Mouse (Mus musculus) B cell, adult 2 months (primary cell): ENCODE measurements around the gene Hipk1.
"Not testable (repeated sequence)": the region's sequence is repeated elsewhere in the genome, so short reads cannot be mapped to it uniquely, and the experiment has no call there.

Source experiments
- DNase-seq, 2 experiments: peaks; one replicate each; pipeline ENCODE4 v3.0.0; 2022

Gene Hipk1

DNA sequence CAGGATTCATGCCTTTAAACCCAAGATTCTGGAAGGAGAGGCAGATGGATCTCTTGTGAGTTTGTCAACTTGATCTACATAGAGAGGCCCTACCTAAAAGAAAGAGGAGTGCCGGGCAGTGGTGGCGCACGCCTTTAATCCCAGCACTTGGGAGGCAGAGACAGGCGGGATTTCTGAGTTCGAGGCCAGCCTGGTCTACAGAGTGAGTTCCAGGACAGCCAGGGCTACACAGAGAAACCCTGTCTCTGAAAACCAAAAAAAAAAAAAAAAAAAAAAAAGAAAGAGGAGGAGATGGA lies 696 bp upstream of the Hipk1 start:
- DNase-seq: not testable (repeated sequence)

DNA sequence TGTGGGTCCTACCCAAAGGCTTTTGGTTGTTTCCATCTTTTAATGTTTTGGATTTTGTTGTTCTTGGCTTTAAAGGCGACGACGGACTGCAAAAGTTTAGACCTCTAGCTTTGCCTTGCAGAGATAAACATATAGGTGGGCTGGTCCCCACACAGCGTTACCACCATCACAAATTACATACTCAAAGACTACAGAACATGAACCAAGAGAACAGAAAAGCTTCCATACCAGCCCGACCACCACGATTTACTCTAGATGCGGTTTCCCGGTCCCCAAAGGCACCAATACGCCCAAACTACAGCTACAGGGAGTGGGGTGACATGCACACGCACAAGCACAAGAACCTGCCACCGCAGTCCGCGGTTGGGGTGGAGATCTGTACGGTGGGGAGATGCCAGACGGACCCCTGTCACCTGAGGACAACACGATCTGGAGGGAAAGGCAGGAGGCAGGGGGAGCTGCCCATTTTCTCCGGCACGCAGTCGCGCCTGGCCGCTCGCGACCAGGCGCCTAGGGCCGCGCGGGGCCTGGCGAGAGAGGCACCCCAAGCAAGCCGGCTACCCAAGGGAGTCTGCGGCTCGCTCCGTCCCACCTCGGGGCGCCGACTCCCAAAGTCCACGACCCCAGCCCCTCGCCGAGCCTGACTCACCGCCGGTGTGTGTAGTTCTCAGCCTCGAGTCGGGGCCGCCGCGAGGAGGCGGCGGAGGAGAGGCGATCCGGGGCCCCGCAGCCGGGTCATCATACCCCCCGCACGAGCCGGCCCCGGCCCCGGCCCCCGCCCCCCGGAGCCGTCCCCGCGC lies 817 bp downstream of the Hipk1 start:
- peak; percentile 48 to 51 for DNase-seq

DNA sequence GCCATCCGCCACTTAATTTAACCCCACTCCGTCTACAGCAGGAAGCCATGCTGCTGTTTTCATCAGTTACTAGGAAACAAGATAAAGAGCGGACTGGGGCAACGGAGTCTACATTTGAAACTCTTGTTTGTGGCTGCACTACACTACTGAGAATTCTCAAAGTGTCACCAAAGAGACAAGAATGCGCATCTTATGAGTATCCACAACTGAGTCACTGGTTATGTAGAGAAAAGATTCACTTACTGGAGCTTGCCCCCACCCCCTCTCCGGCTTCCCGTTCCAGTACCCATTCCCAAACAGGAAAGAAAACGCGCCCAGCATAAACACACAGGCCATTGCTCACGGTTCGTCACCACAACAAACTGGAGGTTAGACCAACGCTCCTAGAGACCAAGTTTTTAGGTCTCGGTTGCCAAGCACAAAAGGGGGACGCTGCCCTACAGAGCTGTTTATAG lies 1.4 kb downstream of the Hipk1 start:
- no peak for DNase-seq

DNA sequence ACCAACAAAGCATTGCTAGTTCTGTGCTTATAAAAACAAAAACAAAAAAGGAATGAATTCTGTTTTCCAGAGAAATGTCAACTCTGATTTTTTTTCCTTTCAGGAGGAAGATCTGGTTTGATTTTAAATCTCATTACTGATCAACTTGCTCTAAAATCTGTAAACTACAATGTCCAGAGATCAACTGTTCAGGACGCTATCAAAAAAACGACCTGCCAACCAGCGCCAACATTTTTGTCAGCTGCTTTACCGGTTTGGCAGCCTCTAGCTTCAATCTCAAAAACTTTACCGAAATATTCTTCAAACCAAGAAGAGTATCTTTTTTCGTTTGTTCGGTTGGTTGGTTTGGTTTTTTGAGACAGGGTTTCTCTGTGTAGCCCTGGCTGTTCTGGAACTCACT lies 2.3 kb downstream of the Hipk1 start:
- no peak for DNase-seq

DNA sequence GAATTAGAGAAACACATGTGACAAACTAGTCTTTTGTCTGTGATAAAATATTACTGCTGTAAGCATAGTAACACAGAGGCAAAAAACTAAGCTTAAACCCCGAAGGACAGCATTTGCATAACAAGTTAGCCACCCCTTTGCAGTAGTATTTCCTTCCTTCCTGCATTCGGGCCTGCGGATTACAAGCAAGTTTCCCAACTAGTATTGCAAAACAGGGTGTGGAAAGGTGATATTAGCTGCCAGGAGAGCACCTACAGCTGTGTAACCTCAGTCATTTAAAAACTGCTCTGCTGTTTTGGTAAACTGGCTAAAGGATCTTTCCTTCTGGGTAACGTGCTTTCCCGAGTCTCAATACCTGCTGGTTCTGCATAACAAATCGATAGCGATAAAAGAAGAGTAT lies 4.1 kb downstream of the Hipk1 start:
- DNase-seq: peak in 1 of 2 experiments; percentile 43

DNA sequence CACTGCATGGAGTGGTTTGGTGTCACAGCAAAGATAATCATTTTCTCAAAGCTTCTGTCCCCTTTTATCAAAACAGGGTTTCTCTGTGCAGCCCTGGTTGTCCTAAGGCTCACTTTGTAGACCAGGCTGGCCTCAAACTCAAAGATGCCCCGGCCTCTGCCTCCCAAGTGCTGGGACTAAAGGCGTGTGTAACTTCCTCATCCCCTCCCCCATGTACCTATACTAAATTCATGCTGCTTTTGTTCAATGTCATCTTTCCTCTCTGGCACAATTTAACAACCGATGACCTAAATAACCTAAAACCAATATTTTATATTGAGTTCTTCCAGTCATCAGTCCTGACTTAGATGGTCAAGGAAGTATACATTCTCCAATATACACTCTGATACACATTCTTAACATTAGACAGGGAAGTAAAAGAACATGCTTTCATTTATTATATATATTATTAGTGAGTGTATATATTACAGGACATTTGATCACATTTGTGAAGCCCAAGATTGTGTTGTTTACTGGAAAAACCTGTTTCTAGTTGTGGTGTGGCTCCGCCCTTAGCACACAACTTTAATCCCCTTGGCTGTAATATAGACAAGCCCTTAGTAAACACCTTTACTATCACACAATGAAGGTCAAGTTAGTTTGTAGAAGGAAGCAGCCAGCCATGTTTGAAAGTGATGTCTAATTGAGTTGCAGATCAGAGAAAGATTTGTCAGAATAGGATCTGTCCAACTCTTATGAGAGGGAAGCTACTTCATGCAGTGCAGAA lies 8.3 kb downstream of the Hipk1 start:
- peak; percentile 54 to 57 for DNase-seq

DNA sequence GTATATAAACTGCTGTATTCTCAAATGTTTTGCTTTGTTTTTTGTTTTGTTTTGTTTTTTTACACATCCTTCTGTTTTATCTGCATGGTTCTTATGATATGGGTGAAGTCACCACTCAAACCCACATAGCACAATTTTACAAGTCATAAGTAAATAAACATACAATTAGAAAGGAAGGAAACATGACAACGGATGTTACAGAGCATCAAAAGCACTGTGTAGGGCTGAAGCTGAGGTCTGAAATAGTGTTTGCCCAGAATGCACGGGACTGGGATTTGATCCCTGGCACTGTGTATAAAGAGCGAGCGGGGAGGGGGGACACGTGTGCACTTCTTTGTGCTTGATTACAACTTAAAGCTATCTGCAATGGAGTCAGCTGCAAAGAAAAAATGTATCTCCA lies 10.6 kb downstream of the Hipk1 start:
- DNase-seq: no peak

DNA sequence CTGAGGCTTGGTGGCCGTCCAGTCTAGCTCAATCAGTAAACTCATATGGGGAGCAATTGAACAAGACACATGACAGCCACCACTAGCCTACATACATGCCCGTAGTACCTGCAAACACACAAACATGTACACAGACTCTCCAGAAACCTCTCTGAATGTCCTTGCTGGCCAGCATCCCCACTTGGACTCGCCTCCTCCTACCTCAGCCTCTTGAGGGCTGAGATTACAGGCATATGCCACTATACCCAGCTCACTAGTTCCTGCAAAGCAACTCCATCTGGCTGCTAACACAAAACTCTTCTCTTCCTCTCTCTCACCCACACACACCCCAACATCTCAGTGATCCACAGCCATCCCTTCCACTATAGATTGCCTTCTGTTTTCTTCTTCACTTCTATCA lies 11.1 kb downstream of the Hipk1 start:
- DNase-seq: no peak

DNA sequence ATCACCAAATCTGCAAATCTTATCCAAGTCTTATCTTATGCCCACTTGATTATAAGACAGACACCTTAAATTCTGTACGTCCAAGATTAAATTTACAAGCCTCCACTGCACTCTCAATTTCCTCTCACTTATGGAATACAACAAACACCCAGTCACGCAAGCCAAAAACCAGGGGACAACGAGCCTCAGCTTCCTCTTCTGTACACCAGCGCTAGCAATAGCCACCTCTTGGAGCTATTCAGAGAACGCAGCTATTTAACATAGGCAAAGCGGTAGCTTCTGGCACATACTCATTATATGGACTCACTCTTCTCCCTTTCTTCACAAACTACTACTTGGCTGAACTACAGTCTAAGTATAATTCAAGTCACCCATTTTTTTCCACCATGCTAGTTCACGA lies 12.2 kb downstream of the Hipk1 start:
- DNase-seq: peak in 1 of 2 experiments; percentile 40

DNA sequence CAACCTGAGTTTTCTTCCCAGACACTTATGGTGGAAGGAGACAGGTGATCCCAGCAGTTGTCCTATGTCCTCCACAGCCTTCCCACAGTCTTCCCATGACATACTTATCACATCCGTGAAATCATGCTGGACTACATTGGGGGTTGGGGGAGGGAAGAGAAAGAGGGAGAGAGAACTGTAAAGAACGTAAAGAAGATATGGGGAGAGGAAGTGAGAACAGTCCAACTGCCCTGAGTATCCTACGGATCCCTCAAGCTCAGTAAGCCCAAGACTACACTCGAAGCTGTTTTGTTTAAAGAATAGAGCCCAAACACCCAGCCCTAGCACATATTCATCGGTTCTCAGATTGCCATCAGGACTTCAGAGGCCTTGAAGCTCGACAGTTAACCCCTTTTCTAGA lies 12.7 kb downstream of the Hipk1 start:
- no peak for DNase-seq

DNA sequence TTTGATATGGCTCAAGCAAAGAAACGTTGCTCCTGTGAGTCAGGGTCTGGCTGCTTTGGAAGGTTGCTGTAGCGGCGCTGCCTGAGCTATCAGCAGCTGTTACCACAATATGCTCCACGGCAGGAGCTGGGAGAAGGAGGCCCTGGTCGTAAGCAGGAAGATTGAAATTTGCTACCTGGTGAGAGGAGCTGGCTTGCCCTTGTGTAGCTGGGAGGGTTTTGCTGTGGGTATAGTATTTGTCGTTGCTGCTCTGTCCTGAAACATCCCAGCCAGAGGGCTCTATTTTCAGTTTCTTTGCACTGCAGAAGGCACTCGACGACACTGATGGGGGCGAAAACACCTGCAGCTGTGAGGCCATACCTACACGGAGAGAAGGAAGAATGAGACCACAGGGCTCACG lies 13.4 kb downstream of the Hipk1 start:
- no peak for DNase-seq

DNA sequence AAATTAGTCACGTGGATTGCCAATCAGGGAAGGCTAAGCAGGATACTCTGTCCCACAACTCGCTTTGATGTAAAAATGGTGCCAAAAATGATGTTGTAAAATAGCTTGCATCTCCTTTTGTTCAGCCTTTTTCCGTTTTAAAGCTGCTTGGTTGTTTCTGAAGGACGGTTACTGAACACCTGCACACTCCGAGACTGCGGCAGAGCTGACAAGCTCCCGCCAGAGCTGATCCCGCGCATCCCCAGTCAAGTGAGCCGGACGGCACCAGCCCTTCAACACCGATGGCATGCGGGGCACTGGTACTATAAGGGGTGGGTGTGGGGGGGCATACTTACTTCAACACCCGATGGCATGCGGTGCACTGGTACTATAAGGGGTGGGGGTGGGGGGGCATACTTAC lies 17.4 kb downstream of the Hipk1 start:
- DNase-seq: no peak

DNA sequence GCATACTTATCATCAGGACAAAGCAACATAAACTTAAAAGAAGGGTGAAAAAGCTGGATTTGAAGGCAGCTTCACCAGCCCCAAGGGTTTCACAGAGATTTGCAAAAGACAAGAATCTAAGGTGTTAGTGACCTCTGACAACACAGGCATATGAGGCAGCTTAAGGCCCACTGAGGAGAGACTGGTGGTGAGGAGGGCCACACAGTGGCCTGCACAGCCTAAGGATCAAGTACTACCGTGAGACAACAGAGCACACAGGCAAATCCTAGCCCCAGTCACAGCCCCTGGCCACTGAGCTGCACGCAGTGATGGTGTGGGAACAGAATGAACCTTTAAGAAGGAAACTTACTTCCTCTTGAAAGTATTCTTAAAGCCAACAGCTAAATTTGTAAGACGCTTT lies 17.9 kb downstream of the Hipk1 start:
- DNase-seq: peak; percentile 50 to 55

DNA sequence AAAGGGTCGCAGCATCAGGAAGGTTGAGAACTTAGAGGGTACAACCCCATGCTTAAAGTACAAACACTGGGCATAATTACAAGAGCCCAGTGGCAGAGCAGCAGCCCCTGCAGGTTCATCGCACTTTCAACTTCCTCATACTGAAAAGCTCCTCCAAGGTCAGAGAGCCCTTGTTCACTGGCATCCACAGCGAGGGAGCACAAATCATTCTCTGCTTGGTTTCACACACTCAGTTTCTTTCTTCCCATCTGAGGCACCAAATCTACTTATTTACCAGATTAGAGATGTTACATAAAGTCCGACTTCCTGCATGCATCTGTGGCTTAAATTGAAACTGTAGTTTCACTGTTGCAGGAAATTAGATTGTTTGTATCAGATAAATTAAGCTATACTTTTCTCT lies 18.5 kb downstream of the Hipk1 start:
- DNase-seq: peak; percentile 59 to 66

DNA sequence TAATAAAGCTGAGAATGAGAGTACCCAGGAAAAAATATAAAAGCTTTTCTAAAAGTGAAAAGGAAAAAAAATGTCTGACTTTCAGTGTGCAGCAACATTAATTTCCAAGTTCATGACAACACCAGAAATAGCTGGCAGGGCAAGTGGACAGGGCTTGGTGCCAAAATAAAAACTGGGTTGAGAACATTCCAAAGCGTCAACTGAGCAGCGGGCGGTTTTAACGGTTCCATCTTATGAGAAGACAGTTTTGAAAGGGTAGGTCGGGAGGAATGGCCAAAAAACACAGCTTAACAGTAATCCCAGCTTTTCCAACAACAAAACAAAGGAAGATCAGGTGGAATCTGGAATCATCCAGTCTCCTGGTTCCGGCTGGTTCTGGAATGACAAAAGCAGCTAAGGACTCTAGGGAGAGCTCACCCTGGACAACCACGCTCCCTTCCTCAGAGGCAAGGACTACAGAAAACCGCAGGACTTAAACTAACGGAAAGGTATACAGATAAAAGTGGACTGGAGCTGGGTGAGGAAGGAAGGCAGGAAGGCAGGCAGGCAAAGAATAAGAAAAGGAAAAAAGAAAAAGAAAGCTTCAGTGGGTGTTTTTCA lies 19.7 kb downstream of the Hipk1 start:
- no peak for DNase-seq

DNA sequence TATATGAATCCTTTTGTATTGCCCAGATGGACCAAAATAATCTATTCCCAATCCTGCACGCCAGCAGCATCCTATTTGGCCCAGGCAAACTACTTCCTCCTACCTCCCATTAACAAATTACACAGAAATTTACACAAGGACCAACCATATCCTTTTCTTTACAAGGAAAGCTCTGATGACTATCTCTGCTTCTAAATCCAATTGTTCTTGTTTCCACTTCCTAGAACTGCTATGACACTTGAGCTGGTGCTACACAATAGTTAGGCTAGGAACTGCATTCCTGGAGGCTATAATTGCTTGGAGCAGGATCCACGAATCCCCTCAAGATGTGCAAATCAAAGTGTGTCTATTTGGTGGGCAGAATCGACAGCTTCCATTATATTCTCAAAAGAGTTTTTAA lies 24.6 kb downstream of the Hipk1 start:
- DNase-seq: no peak

DNA sequence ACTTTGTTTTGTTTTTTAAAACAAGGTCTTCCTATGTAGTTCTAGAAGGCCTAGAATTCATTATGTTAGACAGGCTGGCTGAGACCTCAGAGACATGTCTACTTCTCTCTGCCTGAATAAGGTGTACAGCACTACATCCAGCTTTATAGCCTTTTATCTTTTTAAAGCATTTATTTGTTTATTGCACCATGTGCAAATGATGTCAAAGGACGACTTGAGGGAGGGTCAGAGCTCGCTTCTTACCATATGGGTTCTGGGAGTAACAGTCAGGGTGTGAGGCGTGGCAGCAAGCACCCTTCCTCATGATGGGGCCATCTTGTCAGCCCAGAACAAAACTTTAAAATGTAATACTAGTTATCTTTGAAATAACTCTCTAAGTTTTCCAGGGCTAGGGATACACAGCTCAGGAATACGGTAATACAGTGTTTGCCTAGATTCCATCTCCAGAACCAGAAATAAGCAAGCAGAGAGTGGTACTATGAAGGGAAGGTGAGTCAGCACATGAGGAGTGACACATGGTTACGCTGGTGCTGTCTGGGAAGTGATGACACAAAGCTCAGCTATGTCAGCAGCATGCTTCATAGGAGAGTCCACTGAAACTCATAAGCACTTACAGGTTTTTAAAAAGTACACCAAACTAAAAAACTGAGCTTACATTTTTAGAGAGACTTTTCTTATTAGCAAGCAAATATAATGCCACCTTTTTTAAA lies 31.9 kb downstream of the Hipk1 start:
- no peak for DNase-seq

DNA sequence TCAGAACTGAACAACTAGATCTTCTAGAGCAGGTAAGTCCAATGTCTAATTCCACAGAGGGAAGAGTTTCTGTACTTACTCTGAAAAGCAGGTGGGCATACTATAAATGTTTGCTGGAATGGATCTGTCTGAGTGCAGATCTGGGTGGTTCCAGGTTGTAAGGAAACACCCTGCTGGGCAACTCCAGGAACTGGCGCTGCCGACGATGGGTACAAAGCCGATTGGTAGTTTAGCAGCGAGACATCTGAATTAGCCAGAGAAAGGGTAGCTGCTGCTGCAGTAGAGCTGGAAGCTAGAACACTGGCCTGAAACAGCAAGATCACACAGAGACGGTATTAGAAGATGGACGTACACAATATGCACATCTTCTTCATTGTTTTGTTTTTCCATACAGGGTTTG lies 32.9 kb downstream of the Hipk1 start:
- DNase-seq: no peak

DNA sequence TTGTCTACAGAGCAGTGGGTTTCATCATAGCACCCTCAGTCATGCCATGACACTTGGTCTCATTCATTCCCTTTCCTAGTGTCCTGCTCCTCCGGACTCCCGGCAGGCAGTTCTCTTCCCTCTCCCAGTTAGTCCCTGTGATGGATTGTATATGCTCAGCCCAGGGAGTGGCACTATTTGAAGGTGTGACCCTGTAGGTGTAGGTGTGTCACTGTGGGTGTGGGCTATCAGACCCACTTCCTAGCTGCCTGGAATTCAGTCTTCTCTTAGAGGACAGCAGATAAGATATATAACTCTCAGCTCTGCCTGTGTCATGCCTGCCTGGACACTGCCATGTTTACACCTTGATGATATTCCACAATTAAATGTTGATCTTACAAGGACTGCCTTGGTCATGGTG lies 34.4 kb downstream of the Hipk1 start:
- DNase-seq: no peak

DNA sequence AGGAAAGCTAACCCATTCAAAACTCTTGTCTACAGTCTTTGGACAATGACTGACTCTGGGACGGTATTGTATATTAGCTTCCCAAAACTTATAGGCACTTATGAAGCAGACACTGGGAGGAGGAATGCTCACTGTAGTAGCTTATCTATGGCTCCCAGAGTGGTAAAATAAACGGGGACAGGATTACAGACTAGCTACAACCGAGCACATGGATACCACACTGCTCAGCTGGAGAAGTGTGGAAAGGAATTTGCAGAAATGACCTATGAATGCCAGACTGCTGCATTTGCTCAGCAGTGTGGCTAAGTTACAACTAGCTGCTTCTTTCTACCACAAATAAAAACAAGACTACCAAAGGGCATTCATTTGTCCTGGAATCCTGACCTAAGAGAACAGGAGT lies 36.0 kb downstream of the Hipk1 start:
- no peak for DNase-seq

DNA sequence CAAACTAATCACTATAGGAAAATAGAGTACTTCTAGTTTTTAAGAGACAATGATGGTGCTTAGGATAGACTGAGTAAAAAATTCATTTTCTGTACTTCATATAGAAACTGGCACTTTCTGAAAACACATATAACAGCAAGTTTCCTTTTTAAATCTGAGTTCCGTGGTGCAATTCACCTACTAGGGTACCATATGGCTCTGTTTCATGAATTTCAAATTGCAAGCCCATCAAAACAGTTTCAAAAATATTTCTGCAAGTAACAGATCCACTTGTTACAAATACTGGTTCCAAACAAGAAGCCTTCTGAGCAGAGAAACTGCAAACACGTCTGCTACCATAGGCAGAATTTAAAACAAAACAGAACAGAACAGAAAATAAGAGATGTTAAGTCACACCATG lies 39.8 kb downstream of the Hipk1 start:
- DNase-seq: no peak

DNA sequence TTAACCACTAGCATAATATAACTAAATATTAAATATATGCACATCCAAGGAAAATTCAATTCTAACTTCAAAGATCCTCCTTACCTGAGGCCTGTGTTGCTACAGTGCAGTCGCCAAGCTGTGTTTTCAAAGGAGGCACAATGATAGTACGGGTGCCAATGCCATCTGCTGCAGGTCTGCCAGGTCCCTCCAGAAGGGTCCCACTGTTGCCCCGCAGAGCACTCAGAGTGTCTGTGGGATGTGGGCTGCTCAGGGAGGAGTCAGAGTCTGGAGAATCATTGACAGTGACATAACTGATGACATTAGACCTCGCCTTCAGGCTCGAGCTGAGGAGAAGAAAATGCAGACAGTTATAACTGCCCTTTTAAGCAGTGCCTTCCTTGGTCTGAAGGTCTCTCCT lies 44.7 kb downstream of the Hipk1 start:
- DNase-seq: no peak

DNA sequence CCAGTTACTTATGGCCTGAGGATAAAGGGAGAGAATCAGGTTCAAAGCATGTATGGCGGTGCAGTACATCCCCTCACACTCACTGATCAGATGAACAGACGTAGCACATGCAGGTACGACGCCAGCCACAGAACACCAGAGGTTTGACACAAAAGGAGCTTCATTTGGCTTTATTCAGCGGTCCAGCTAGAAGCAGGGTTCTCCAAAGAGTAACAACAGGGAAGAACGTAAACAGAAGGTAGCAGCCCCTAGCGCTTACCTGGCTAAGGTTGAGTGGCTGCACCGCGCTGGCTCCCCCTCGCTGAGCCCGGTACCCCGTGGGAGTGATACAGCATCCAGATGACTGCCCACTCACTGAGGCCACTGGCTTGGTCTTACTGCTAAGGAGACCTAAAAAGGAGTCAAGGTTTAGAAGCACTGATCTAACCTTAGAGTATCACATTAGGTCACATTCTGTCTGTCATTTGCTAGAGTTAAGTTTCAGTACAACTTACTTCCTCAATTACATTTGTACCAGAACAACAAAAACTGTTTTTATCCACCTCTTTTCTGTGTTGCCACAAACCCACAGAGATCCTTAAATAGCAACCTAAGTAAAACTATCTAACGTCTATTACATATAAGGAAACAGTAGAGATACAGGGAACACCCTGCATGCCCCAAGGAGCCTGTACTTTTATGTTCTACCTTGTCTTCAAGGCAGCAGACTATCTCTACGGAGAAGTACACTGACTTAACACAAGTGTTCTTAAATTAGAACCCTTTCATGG lies 46.2 kb downstream of the Hipk1 start:
- peak; percentile 56 to 60 for DNase-seq
